Mouse (Mus musculus) limb, embryonic 14.5 days (tissue): ENCODE measurements around the gene Olfr1205. TPM values are rescaled to one million over a fixed set of nuclear protein-coding genes. Genes with fewer than 3 reads are reported as not detected.

Experiments
- ATAC-seq: fragments of 200-750 bp; cut with Nextera tagmentation; 2 replicates; pipeline ENCODE4 v1.8.0; 2017; ENCODE audit warnings: low read depth, moderate number of reproducible peaks, moderate TSS enrichment; ENCODE audit not compliant: low FRiP score
- DNase-seq: peaks from one replicate; pipeline ENCODE4 v3.0.0-alpha.2; 2015; ENCODE audit warnings: low spot score
- H3K27ac ChIP-seq: fragments of 300-500 bp; sonication (generic); replicated peaks from 2 replicates; pipeline ENCODE4 v1.5.1; 2014; ENCODE audit warnings: low read depth, mild to moderate bottlenecking, low read length, moderate library complexity, mixed read lengths
- H3K27me3 ChIP-seq: fragments of 300-500 bp; sonication (generic); 2 replicates; pipeline ENCODE4 v1.6.1; 2014; ENCODE audit warnings: low read length, mixed read lengths; ENCODE audit not compliant: control insufficient read depth, insufficient read depth
- H3K36me3 ChIP-seq: fragments of 300-500 bp; sonication (generic); 2 replicates; pipeline ENCODE4 v1.6.1; 2014; ENCODE audit warnings: mild to moderate bottlenecking, low read length, moderate library complexity, mixed read lengths; ENCODE audit not compliant: control insufficient read depth, insufficient read depth
- H3K4me1 ChIP-seq: fragments of 300-500 bp; sonication (generic); 2 replicates; pipeline ENCODE4 v1.6.1; 2014; ENCODE audit warnings: antibody characterized with exemption, low read length, mixed read lengths; ENCODE audit not compliant: control insufficient read depth, insufficient read depth
- H3K4me2 ChIP-seq: fragments of 300-500 bp; sonication (generic); replicated peaks from 2 replicates; pipeline ENCODE4 v1.6.1; 2014; ENCODE audit warnings: low read depth, mild to moderate bottlenecking, low read length, moderate library complexity; ENCODE audit not compliant: severe bottlenecking
- H3K4me3 ChIP-seq: fragments of 300-500 bp; sonication (generic); replicated peaks from 2 replicates; pipeline ENCODE4 v1.5.1; 2014; ENCODE audit warnings: low read length
- H3K9ac ChIP-seq: fragments of 300-500 bp; sonication (generic); 2 replicates; pipeline ENCODE4 v1.6.1; 2014; ENCODE audit warnings: mild to moderate bottlenecking, low read depth, low read length, moderate library complexity; ENCODE audit not compliant: severe bottlenecking
- H3K9me3 ChIP-seq: fragments of 300-500 bp; sonication (generic); 2 replicates; pipeline ENCODE4 v1.6.1; 2016; ENCODE audit warnings: low read length; ENCODE audit not compliant: control insufficient read depth
- POLR2A ChIP-seq: fragments of 200-500 bp; IDR thresholded peaks from 2 replicates; pipeline ENCODE4 v1.8.0; 2012; ENCODE audit warnings: inconsistent platforms, mild to moderate bottlenecking, moderate library complexity, borderline replicate concordance; ENCODE audit not compliant: insufficient read depth, insufficient read length; ENCODE audit errors: extremely low read depth
- WGBS: fragments of 180-500 bp; shearing (Covaris S2); extraction: QIAGEN DNeasy Blood & Tissue Kit; methylation state at CpG from one replicate; pipeline ENCODE4 v1.1.7; 2014; 5-methylcytosine and 5-hydroxymethylcytosine counted together
- polyA plus RNA-seq, 2 experiments: library from polyadenylated mRNA; depleted of rRNA in 1 of 2; stranded (reverse) in 1 of 2; unstranded in 1 of 2; fragments of >200 nt; fragmentation: Nextera tagmentation in 1 of 2; extraction: Ambion mirVana in 1 of 2; gene quantifications; 2 replicates each; pipeline versions ENCODE4 v1.2.1 to v1.2.3; 2012 to 2014

Gene Olfr1205
- polyA plus RNA-seq, 2 experiments: not detected

GRCm38 (mm10) chr2:88862931-88863330 lies 33.4 kb downstream of the Olfr1205 start, which contains the start of gene Olfr1206:
Gene Olfr1206 (plus strand): TSS chr2:88863231.
- no peaks in the 10 kb centered on the region for H3K27me3 ChIP-seq
- H3K36me3 ChIP-seq: no peaks in the 10 kb centered on the region
- no peaks in the 10 kb centered on the region for H3K9me3 ChIP-seq
- no peak within 1 kb of the TSS for H3K4me3 ChIP-seq
- WGBS: 82% methylated on average over 2 of the region's 2 CpGs
- no peak within 1 kb of the TSS for H3K4me2 ChIP-seq
- no peaks in the 10 kb centered on the region for H3K4me1 ChIP-seq
- no peak for TF ChIP-seq POLR2A
- H3K9ac ChIP-seq: no peak within 1 kb of the TSS
- DNase-seq: no peak
- no peak within 1 kb of the TSS for H3K27ac ChIP-seq
- no peak for ATAC-seq

Other genes with a start within 250 kb of the Olfr1205 start
- gene Olfr1189, start 243.3 kb upstream of the Olfr1205 start, polyA plus RNA-seq (2012; rRNA removed): not detected in 2 replicates
- gene Olfr1189, start 243.3 kb upstream of the Olfr1205 start, polyA plus RNA-seq (2014; fragmentation: Nextera tagmentation; extraction: Ambion mirVana): not detected in 2 replicates
- gene Olfr1191-ps1, start 189.2 kb upstream of the Olfr1205 start, polyA plus RNA-seq (2012; rRNA removed): not detected in 2 replicates
- not detected in 2 replicates for gene Olfr1191-ps1, start 189.2 kb upstream of the Olfr1205 start, polyA plus RNA-seq (2014; fragmentation: Nextera tagmentation; extraction: Ambion mirVana)
- gene Olfr1192-ps1, start 181.2 kb upstream of the Olfr1205 start, polyA plus RNA-seq (2012; rRNA removed): not detected in 2 replicates
- gene Olfr1192-ps1, start 181.2 kb upstream of the Olfr1205 start, polyA plus RNA-seq (2014; fragmentation: Nextera tagmentation; extraction: Ambion mirVana): not detected in 2 replicates
- not detected in 2 replicates for gene Olfr1193, start 154.1 kb upstream of the Olfr1205 start, polyA plus RNA-seq (2012; rRNA removed)
- not detected in 2 replicates for gene Olfr1193, start 154.1 kb upstream of the Olfr1205 start, polyA plus RNA-seq (2014; fragmentation: Nextera tagmentation; extraction: Ambion mirVana)
- not detected in 2 replicates for gene Olfr1195, start 140.6 kb upstream of the Olfr1205 start, polyA plus RNA-seq (2012; rRNA removed)
- gene Olfr1195, start 140.6 kb upstream of the Olfr1205 start, polyA plus RNA-seq (2014; fragmentation: Nextera tagmentation; extraction: Ambion mirVana): not detected in 2 replicates
- not detected in 2 replicates for gene Olfr1196, start 125.1 kb upstream of the Olfr1205 start, polyA plus RNA-seq (2012; rRNA removed)
- not detected in 2 replicates for gene Olfr1196, start 125.1 kb upstream of the Olfr1205 start, polyA plus RNA-seq (2014; fragmentation: Nextera tagmentation; extraction: Ambion mirVana)
- not detected in 2 replicates for gene Olfr1197, start 97.4 kb upstream of the Olfr1205 start, polyA plus RNA-seq (2012; rRNA removed)
- gene Olfr1197, start 97.4 kb upstream of the Olfr1205 start, polyA plus RNA-seq (2014; fragmentation: Nextera tagmentation; extraction: Ambion mirVana): not detected in 2 replicates
- gene Olfr1198, start 78.4 kb upstream of the Olfr1205 start, polyA plus RNA-seq (2012; rRNA removed): not detected in 2 replicates
- gene Olfr1198, start 78.4 kb upstream of the Olfr1205 start, polyA plus RNA-seq (2014; fragmentation: Nextera tagmentation; extraction: Ambion mirVana): not detected in 2 replicates
- gene Olfr1199, start 69.3 kb upstream of the Olfr1205 start, polyA plus RNA-seq (2012; rRNA removed): not detected in 2 replicates
- not detected in 2 replicates for gene Olfr1199, start 69.3 kb upstream of the Olfr1205 start, polyA plus RNA-seq (2014; fragmentation: Nextera tagmentation; extraction: Ambion mirVana)
- not detected in 2 replicates for gene Olfr1200, start 59.2 kb upstream of the Olfr1205 start, polyA plus RNA-seq (2012; rRNA removed)
- not detected in 2 replicates for gene Olfr1200, start 59.2 kb upstream of the Olfr1205 start, polyA plus RNA-seq (2014; fragmentation: Nextera tagmentation; extraction: Ambion mirVana)
- not detected in 2 replicates for gene Olfr1201, start 36.7 kb upstream of the Olfr1205 start, polyA plus RNA-seq (2012; rRNA removed)
- gene Olfr1201, start 36.7 kb upstream of the Olfr1205 start, polyA plus RNA-seq (2014; fragmentation: Nextera tagmentation; extraction: Ambion mirVana): not detected in 2 replicates
- gene Olfr1202, start 15.2 kb upstream of the Olfr1205 start, polyA plus RNA-seq (2012; rRNA removed): not detected in 2 replicates
- not detected in 2 replicates for gene Olfr1202, start 15.2 kb upstream of the Olfr1205 start, polyA plus RNA-seq (2014; fragmentation: Nextera tagmentation; extraction: Ambion mirVana)
- gene Olfr1204, start 19.6 kb downstream of the Olfr1205 start, polyA plus RNA-seq (2012; rRNA removed): not detected in 2 replicates
- not detected in 2 replicates for gene Olfr1204, start 19.6 kb downstream of the Olfr1205 start, polyA plus RNA-seq (2014; fragmentation: Nextera tagmentation; extraction: Ambion mirVana)
- gene Olfr1206, start 33.5 kb downstream of the Olfr1205 start, polyA plus RNA-seq (2012; rRNA removed): not detected in 2 replicates
- gene Olfr1206, start 33.5 kb downstream of the Olfr1205 start, polyA plus RNA-seq (2014; fragmentation: Nextera tagmentation; extraction: Ambion mirVana): not detected in 2 replicates
- gene Olfr1208, start 72.6 kb downstream of the Olfr1205 start, polyA plus RNA-seq (2012; rRNA removed): not detected in 2 replicates
- gene Olfr1208, start 72.6 kb downstream of the Olfr1205 start, polyA plus RNA-seq (2014; fragmentation: Nextera tagmentation; extraction: Ambion mirVana): not detected in 2 replicates
- gene Olfr1209, start 85.4 kb downstream of the Olfr1205 start, polyA plus RNA-seq (2012; rRNA removed): not detected in 2 replicates
- gene Olfr1209, start 85.4 kb downstream of the Olfr1205 start, polyA plus RNA-seq (2014; fragmentation: Nextera tagmentation; extraction: Ambion mirVana): not detected in 2 replicates
- not detected in 2 replicates for gene Olfr1211, start 108.4 kb downstream of the Olfr1205 start, polyA plus RNA-seq (2012; rRNA removed)
- gene Olfr1211, start 108.4 kb downstream of the Olfr1205 start, polyA plus RNA-seq (2014; fragmentation: Nextera tagmentation; extraction: Ambion mirVana): not detected in 2 replicates
- not detected in 2 replicates for gene Olfr1212, start 124.2 kb downstream of the Olfr1205 start, polyA plus RNA-seq (2012; rRNA removed)
- not detected in 2 replicates for gene Olfr1212, start 124.2 kb downstream of the Olfr1205 start, polyA plus RNA-seq (2014; fragmentation: Nextera tagmentation; extraction: Ambion mirVana)
- gene Gm13762, start 150.5 kb downstream of the Olfr1205 start, polyA plus RNA-seq (2012; rRNA removed): not detected in 2 replicates
- not detected in 2 replicates for gene Gm13762, start 150.5 kb downstream of the Olfr1205 start, polyA plus RNA-seq (2014; fragmentation: Nextera tagmentation; extraction: Ambion mirVana)
- not detected in 2 replicates for gene Olfr1214, start 162.9 kb downstream of the Olfr1205 start, polyA plus RNA-seq (2012; rRNA removed)
- not detected in 2 replicates for gene Olfr1214, start 162.9 kb downstream of the Olfr1205 start, polyA plus RNA-seq (2014; fragmentation: Nextera tagmentation; extraction: Ambion mirVana)
- not detected in 2 replicates for gene Olfr1215, start 177.2 kb downstream of the Olfr1205 start, polyA plus RNA-seq (2012; rRNA removed)
- gene Olfr1215, start 177.2 kb downstream of the Olfr1205 start, polyA plus RNA-seq (2014; fragmentation: Nextera tagmentation; extraction: Ambion mirVana): not detected in 2 replicates
- not detected in 2 replicates for gene Olfr1216, start 188.6 kb downstream of the Olfr1205 start, polyA plus RNA-seq (2012; rRNA removed)
- gene Olfr1216, start 188.6 kb downstream of the Olfr1205 start, polyA plus RNA-seq (2014; fragmentation: Nextera tagmentation; extraction: Ambion mirVana): not detected in 2 replicates
- gene Olfr1217, start 202.3 kb downstream of the Olfr1205 start, polyA plus RNA-seq (2012; rRNA removed): not detected in 2 replicates
- not detected in 2 replicates for gene Olfr1217, start 202.3 kb downstream of the Olfr1205 start, polyA plus RNA-seq (2014; fragmentation: Nextera tagmentation; extraction: Ambion mirVana)
- gene Olfr1218, start 231.4 kb downstream of the Olfr1205 start, polyA plus RNA-seq (2012; rRNA removed): not detected in 2 replicates
- gene Olfr1218, start 231.4 kb downstream of the Olfr1205 start, polyA plus RNA-seq (2014; fragmentation: Nextera tagmentation; extraction: Ambion mirVana): not detected in 2 replicates